Mouse (Mus musculus): ENCODE measurements at regions not wholly inside any gene's neighbourhood (a gene's known extent, or its start where the extent isn't known, plus 50 kb on each side); places are given as distances from the start of the nearest gene placed in this dataset.

DNA sequence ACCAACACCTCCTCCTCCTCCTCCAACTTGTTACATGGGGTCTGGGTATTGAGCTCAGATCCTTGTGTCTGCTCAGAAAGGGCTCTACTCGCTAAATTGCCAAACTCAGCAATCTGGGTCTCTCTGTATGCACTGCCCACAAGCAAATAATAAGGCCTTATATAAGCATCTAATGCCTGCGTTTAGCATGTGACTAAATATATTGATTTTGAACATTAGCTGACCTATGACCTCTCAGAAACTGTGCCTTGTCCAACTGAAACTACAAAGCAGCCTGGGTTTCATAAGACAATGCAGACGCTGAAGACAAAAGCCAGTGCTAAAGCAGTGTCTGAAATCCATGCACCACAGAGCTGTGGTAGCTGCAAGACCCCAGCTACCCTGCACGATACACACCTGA lies 206.3 kb upstream of the Mkln1 start:
- TF ChIP-seq CTCF (IDR thresholded peaks at IDR 0.05; ENCODE audit: borderline replicate concordance, control insufficient read depth, extremely low read depth, insufficient read depth, low read length, poor library complexity) (no peak), POLR2A (IDR thresholded peaks at IDR 0.05; ENCODE audit: control insufficient read depth, extremely low read depth, insufficient read depth, low read length, poor library complexity) (no peak)

Data from thymus, adult 2 months (tissue).